Mouse (Mus musculus) embryonic fibroblast, embryonic 13.5 days (primary cell): Measurements from ENCODE around the gene Olfr691. TPM values are rescaled to one million over a fixed set of nuclear protein-coding genes. Genes with fewer than 3 reads are reported as not detected.
"Not testable (repeated sequence)": the region's sequence is repeated elsewhere in the genome, so short reads cannot be mapped to it uniquely, and the experiment has no call there.

Source experiments
- H3K27ac ChIP-seq: 2 replicates; pipeline ENCODE4 v1.5.1; 2012; ENCODE audit warnings: low read length, control low read depth, inconsistent platforms; ENCODE audit not compliant: insufficient read depth
- H3K4me1 ChIP-seq: 2 replicates; pipeline ENCODE4 v1.6.1; 2011; ENCODE audit warnings: low read length; ENCODE audit not compliant: control insufficient read depth, insufficient read depth
- H3K4me3 ChIP-seq: 2 replicates; pipeline ENCODE4 v1.5.1; 2011; ENCODE audit warnings: mild to moderate bottlenecking, control low read depth, low read length; ENCODE audit not compliant: insufficient read depth
- CTCF ChIP-seq: IDR thresholded peaks from 2 replicates; pipeline ENCODE4 v1.5.1; 2011; ENCODE audit warnings: mild to moderate bottlenecking, control low read depth, low read length, moderate library complexity, borderline replicate concordance; ENCODE audit not compliant: insufficient read depth
- POLR2A ChIP-seq: IDR thresholded peaks from 2 replicates; pipeline ENCODE4 v1.6.1; 2011; ENCODE audit warnings: low read depth, mild to moderate bottlenecking, control low read depth, low read length, moderate library complexity
- polyA plus RNA-seq: library from polyadenylated mRNA; stranded (reverse); fragments of >200 nt; gene quantifications from 2 replicates; pipeline ENCODE4 v1.2.4, GENCODE M21; 2011; ENCODE audit warnings: low read depth; ENCODE audit not compliant: missing spikeins, insufficient read length

The Olfr691 gene
- polyA plus RNA-seq, 1 experiment: not detected

DNA sequence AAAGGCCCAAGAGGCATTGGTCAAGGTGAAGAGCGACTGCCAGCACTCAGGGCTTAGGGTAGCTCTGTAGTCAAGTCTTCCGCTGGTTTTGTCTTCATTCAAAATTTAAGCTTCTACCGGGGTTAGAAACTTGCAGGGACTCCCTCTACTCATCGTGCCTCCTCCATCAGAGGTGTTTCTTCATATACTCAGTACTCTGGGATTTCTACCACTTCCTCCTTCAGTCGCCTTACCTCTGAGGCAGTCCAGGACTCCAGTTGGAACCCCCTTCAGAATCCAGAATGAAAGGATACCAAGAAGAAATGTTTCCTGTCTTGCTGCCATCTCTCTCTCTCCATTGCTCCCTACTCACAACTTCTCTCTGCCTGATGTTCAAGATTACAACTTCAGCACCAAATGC, 25.2 kb upstream of the Olfr691 start:
- Histone ChIP-seq H3K4me1 (no peaks in the 10 kb centered on the region), H3K4me3 (no peak overlapping the region), H3K27ac (no peak overlapping the region)
- TF ChIP-seq POLR2A: no peak

DNA sequence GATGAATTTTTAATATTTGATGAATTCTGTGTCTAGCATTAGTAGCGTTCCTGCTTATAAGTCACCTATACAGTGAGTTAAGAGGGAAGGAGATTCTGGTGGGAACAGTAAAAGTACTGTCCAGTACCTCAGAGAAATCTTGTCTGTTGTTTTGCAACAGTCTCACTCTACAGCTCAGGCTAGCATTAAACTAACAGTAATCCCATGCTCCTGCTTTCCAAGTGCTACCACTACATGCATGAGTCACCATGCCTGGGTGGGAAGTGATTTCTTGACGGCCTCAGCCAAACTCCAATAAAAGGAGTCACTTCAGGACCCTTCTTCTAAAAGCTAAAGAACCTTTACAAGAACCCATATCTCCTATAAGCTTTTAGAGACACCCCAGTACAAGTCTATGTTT, 19.6 kb upstream of the Olfr691 start:
- no peak for TF ChIP-seq POLR2A
- no peak for TF ChIP-seq CTCF
- Histone ChIP-seq H3K4me3 (no peak overlapping the region), H3K4me1 (no peaks in the 10 kb centered on the region), H3K27ac (no peak overlapping the region)

GRCm38 (mm10) chr7:105356487-105356886, 14.4 kb upstream of the Olfr691 start:
- not testable (repeated sequence) for H3K4me1 ChIP-seq, H3K27ac ChIP-seq, H3K4me3 ChIP-seq

- not testable (repeated sequence) for H3K4me1 ChIP-seq, H3K27ac ChIP-seq, H3K4me3 ChIP-seq
Observed at GRCm38 (mm10) chr7:105356064-105356463, 14.0 kb upstream of the Olfr691 start.

- H3K4me1 ChIP-seq: no peaks in the 10 kb centered on the region
- no peak for TF ChIP-seq CTCF
- no peak overlapping the region for H3K4me3 ChIP-seq
- H3K27ac ChIP-seq: no peak overlapping the region
Observed at GRCm38 (mm10) chr7:105342752-105343151, 682 bp upstream of the Olfr691 start.

DNA sequence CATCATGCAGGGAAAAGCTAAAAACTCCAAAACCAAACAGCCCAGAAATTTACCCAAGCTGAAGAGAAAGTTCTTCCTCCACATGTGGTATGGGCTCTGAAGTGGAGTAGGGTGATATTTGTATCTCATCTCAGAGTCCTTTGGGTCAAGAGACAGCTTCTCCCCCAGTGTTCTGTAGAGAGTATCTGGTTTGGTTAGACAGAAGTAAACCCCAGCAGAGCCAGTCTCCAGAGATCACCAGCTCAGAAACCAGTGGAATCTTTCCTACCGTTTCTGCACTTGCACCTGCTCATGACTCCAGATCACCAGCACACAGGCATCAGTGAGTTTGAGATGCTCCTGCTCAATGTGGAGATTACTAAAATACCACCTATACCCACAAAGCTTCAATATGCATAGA, 8.1 kb downstream of the Olfr691 start, which contains the start of gene Olfr690:
Olfr690 (minus strand) TSS at position 101 of the 400 bp plus-strand sequence.
- H3K27ac ChIP-seq: no peak within 1 kb of the TSS
- TF ChIP-seq CTCF (no peak), POLR2A (no peak)
- H3K4me1 ChIP-seq: no peaks in the 10 kb centered on the region
- H3K4me3 ChIP-seq: no peak within 1 kb of the TSS

- Histone ChIP-seq H3K4me3 (no peak overlapping the region), H3K4me1 (no peaks in the 10 kb centered on the region), H3K27ac (no peak overlapping the region)
- TF ChIP-seq CTCF (no peak), POLR2A (no peak)
Observed at GRCm38 (mm10) chr7:105325302-105325701, 16.8 kb downstream of the Olfr691 start.

DNA sequence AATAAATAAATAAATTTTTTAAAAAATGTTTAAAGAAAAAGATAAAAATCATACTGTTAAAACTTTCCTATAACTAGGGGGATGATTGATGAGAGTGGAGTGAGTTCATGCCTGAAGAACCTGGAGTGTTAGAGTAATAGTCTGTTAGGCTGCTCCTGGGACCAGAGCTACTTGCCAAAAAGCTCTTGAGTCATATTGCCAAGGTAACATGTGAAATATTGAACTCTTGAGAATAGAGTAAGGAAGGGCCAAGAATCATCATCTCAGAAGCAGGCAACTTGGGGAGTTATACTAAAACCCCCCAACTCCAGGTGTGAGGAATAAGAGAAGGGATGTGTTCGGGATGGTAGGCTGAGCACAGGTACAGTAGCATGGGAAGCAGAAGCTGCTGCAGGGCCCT, 31.2 kb downstream of the Olfr691 start, which contains the start of gene Olfr689:
Olfr689 (plus strand) TSS at position 301 of the 400 bp plus-strand sequence.
- no peak within 1 kb of the TSS for H3K27ac ChIP-seq
- no peak within 1 kb of the TSS for H3K4me3 ChIP-seq
- TF ChIP-seq POLR2A: no peak
- TF ChIP-seq CTCF: no peak
- no peaks in the 10 kb centered on the region for H3K4me1 ChIP-seq

DNA sequence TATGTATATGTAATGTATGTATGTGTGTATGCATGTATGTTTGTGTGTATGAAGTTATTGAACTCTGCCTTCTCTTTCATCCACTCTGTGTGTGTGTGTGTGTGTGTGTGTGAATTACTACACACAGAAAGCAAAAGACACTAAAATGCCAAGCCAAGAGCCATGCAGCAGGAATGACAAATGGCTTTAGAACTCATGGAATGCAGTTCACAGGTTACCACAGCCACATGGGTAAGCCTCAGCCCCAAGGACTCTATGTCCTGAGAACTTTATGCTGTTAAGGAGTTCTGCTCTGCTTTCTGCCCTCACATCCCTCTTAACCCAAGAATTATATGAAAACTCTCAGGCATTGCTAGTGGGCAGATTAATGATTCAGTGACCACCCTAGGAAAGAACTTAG, 52.0 kb downstream of the Olfr691 start:
- TF ChIP-seq CTCF (no peak), POLR2A (no peak)
- no peaks in the 10 kb centered on the region for H3K4me1 ChIP-seq
- H3K4me3 ChIP-seq: no peak overlapping the region
- no peak overlapping the region for H3K27ac ChIP-seq

DNA sequence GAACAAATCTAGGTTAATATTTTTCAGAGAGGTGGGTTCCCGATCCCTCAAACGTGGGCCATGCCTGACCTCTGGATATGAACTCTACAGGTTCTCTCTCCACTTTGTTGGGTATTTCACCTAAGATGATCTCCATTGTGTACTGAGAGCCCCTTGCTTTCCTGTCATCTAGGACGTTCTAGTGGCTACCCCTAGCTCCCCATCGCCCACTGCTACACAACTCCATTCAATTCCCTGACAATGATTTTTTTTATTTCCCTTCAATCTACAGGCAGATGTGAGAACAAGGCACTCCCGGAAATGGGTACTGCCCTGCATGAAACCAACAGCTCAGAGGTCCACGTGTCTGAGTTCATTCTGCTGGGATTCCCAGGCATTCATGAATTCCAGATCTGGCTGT, 54.3 kb downstream of the Olfr691 start, which contains the start of gene Olfr688:
Olfr688 (plus strand) TSS at position 301 of the 400 bp plus-strand sequence.
- Histone ChIP-seq H3K4me1 (no peaks in the 10 kb centered on the region), H3K27ac (no peak within 1 kb of the TSS), H3K4me3 (no peak within 1 kb of the TSS)
- TF ChIP-seq POLR2A (no peak), CTCF (no peak)

Other genes starting within 250 kb of the Olfr691 start
- gene Olfr680-ps1, start 249.5 kb downstream of the Olfr691 start, polyA plus RNA-seq: not detected in 2 replicates
- not detected in 2 replicates for gene Olfr681, start 225.4 kb downstream of the Olfr691 start, polyA plus RNA-seq
- gene Olfr683, start 195.3 kb downstream of the Olfr691 start, polyA plus RNA-seq: not detected in 2 replicates
- gene Olfr684, start 178.6 kb downstream of the Olfr691 start, polyA plus RNA-seq: not detected in 2 replicates
- not detected in 2 replicates for gene Olfr685, start 156.3 kb downstream of the Olfr691 start, polyA plus RNA-seq
- not detected in 2 replicates for gene Olfr686, start 134.8 kb downstream of the Olfr691 start, polyA plus RNA-seq
- not detected in 2 replicates for gene Olfr688, start 54.2 kb downstream of the Olfr691 start, polyA plus RNA-seq
- not detected in 2 replicates for gene Olfr689, start 31.1 kb downstream of the Olfr691 start, polyA plus RNA-seq
- gene Olfr690, start 8.2 kb downstream of the Olfr691 start, polyA plus RNA-seq: not detected in 2 replicates
- not detected in 2 replicates for gene Olfr692, start 26.0 kb upstream of the Olfr691 start, polyA plus RNA-seq
- gene Gm5901, start 32.8 kb upstream of the Olfr691 start, polyA plus RNA-seq: not detected in 2 replicates
- 25.4 and 30.0 TPM in 2 replicates for gene Fam160a2, start 57.8 kb upstream of the Olfr691 start, polyA plus RNA-seq
- gene Cnga4, start 62.3 kb upstream of the Olfr691 start, polyA plus RNA-seq: not detected in 2 replicates
- gene Cckbr, start 83.5 kb upstream of the Olfr691 start, polyA plus RNA-seq: not detected in 2 replicates
- 89.7 and 95.1 TPM in 2 replicates for gene Cavin3, start 140.0 kb upstream of the Olfr691 start, polyA plus RNA-seq
- 52.8 and 53.5 TPM in 2 replicates for gene Smpd1, start 212.1 kb upstream of the Olfr691 start, polyA plus RNA-seq
- 10.9 and 11.2 TPM in 2 replicates for gene Apbb1, start 239.4 kb upstream of the Olfr691 start, polyA plus RNA-seq